Mouse (Mus musculus): Measurements from ENCODE around the gene Vps36. TPM values are rescaled to one million over a fixed set of nuclear protein-coding genes. Genes with fewer than 3 reads are reported as not detected.

The Vps36 gene
- polyA plus RNA-seq, 1 experiment from 2014 or later = 42.7 TPM

Other genes starting within 250 kb of the Vps36 start
- not detected in 2 replicates for gene Defb13, start 246.0 kb upstream of the Vps36 start, polyA plus RNA-seq (2016; fragmentation: Nextera tagmentation; extraction: Ambion mirVana)
- not detected in 2 replicates for gene Fam90a1a, start 234.1 kb upstream of the Vps36 start, polyA plus RNA-seq (2016; fragmentation: Nextera tagmentation; extraction: Ambion mirVana)
- gene Ccdc70, start 223.0 kb upstream of the Vps36 start, polyA plus RNA-seq (2016; fragmentation: Nextera tagmentation; extraction: Ambion mirVana) = not detected in 2 replicates
- 2.3 and 2.6 TPM in 2 replicates for gene Atp7b, start 132.5 kb upstream of the Vps36 start, polyA plus RNA-seq (2016; fragmentation: Nextera tagmentation; extraction: Ambion mirVana)
- 15.4 and 25.6 TPM in 2 replicates for gene Alg11, start 132.1 kb upstream of the Vps36 start, polyA plus RNA-seq (2016; fragmentation: Nextera tagmentation; extraction: Ambion mirVana)
- 0.17 and 0.32 TPM in 2 replicates for gene Nek5, start 67.8 kb upstream of the Vps36 start, polyA plus RNA-seq (2016; fragmentation: Nextera tagmentation; extraction: Ambion mirVana)
- 6.3 and 6.9 TPM in 2 replicates for gene Nek3, start 26.4 kb upstream of the Vps36 start, polyA plus RNA-seq (2016; fragmentation: Nextera tagmentation; extraction: Ambion mirVana)
- 63.1 and 65.9 TPM in 2 replicates for gene Ckap2, start 7.0 kb upstream of the Vps36 start, polyA plus RNA-seq (2016; fragmentation: Nextera tagmentation; extraction: Ambion mirVana)
- 7.3 and 8.1 TPM in 2 replicates for gene Thsd1, start 34.5 kb downstream of the Vps36 start, polyA plus RNA-seq (2016; fragmentation: Nextera tagmentation; extraction: Ambion mirVana)
- gene Tpte, start 90.6 kb downstream of the Vps36 start, polyA plus RNA-seq (2016; fragmentation: Nextera tagmentation; extraction: Ambion mirVana) = 0.08 TPM in 1 of 2 replicates, not detected in the other
- 14.1 and 15.4 TPM in 2 replicates for gene Slc25a15, start 205.8 kb downstream of the Vps36 start, polyA plus RNA-seq (2016; fragmentation: Nextera tagmentation; extraction: Ambion mirVana)
- 38.9 and 39.4 TPM in 2 replicates for gene Mrps31, start 218.6 kb downstream of the Vps36 start, polyA plus RNA-seq (2016; fragmentation: Nextera tagmentation; extraction: Ambion mirVana)

Measured in forebrain, embryonic 12.5 days (tissue).